Mouse (Mus musculus): ENCODE results near the gene Dnajc21.

DNA sequence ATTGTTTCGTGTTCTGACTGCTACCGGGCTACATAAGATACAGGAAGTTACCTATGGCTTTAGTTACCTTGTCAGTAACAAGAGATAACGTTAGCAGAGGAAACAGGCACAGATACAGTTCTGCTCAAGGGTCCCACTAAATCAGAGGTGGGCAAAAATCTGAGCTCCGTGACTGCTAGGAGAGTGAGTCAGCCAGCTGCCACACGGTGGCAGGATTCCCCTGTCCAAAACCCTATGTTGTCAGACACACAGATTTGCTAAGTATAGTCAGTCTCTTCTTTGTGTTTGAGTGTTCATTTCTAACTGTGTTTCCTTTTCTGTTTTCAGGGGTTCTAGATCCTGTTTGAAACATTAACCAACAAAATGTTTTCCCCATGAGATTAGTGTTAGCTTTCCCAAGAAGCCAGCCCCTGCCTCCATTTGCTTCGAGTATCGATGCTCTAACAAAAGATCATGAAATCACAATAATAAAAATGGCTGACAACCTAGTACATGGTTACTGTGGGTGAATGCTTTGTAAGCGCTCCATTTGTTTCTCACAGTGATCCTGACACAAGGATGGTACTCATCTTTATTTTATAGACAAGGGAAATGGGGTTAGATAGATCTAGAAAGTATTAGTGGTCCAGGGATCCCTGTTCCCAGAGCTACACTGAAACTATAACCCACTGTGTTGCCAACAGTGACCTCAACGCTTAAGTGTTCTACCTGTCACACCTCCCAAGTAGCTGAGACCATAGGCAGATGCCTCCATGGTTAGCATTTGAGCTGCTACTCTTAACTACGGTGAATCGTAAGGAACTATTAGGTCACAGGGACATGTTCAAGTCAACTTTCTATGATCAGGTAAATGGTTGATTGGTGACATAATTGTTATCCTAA, 30.8 kb upstream of the Dnajc21 start:
- TF ChIP-seq EP300 (IDR thresholded peaks at IDR 0.05; ENCODE audit: insufficient read depth, low read depth, low read length) (0 out of 2 replicates have a peak, but pooled peaks have one; percentile 44), POLR2A (IDR thresholded peaks at IDR 0.05; ENCODE audit: insufficient read depth, low read depth, low read length) (no peak)

Measured in heart, adult 2 months (tissue).